Comparison of ENCODE assay signal across 9 mouse cellular contexts in genomic region chr1:21411331-21412196, GRCm38 (mm10). TPM values are rescaled to one million over a fixed set of nuclear protein-coding genes. Genes with fewer than 3 reads are reported as not detected.
A peak's percentile ranks its signal among the peaks of the same experiment; 100 is the strongest.
DNase-seq lines count a peak whose midpoint lies in the region; ATAC-seq and TF ChIP-seq lines count a peak whose summit lies in the region.
"Had no signal": no experiment of that assay in that cellular context is flagged by ENCODE, and none has a peak within 500 bp of the region (broad histone marks: within the 10 kb centered on the region; RNA-seq: fewer than 3 reads in every experiment).

No protein-coding gene starts in this region.

- no peaks in the 10 kb centered on the region for H3K27me3 ChIP-seq in midbrain, embryonic 14.5 days (ENCODE audit: control insufficient read depth, insufficient read depth, low read length)
- H3K27me3 ChIP-seq in stomach, embryonic 16.5 days (ENCODE audit: control insufficient read depth, insufficient read depth, low read length), result no peaks in the 10 kb centered on the region

- H3K27ac ChIP-seq in cortical plate, adult 2 months (ENCODE audit: insufficient read depth, low read length), result no peak overlapping the region
- 0 out of 2 replicates have a peak overlapping the region, but pooled peaks have one; percentile 37 for H3K27ac ChIP-seq in midbrain, embryonic 14.5 days (replicated peaks; ENCODE audit: low read depth, low read length)
- H3K27ac ChIP-seq in stomach, embryonic 16.5 days (ENCODE audit: low read length), result no peak overlapping the region

- TF ChIP-seq CTCF in cortical plate, adult 2 months (IDR thresholded peaks at IDR 0.05; ENCODE audit: extremely low read depth, insufficient read depth, low read length), result peak; percentile 78

- peaks cover 3% of the 10 kb centered on the region; the same call in 1 of the 2 replicates for H3K4me1 ChIP-seq in cortical plate, adult 2 months (ENCODE audit: control insufficient read depth, insufficient read depth, low read length)
- no peaks in the 10 kb centered on the region for H3K4me1 ChIP-seq in midbrain, embryonic 14.5 days (ENCODE audit: control insufficient read depth, insufficient read depth, low read length)
- 0 out of 2 replicates have a peak, but pooled peaks cover 3% of the 10 kb centered on the region for H3K4me1 ChIP-seq in stomach, embryonic 16.5 days (ENCODE audit: control insufficient read depth, insufficient read depth, low read length)

- H3K36me3 ChIP-seq in midbrain, embryonic 14.5 days (ENCODE audit: control insufficient read depth, insufficient read depth, low read length), result no peaks in the 10 kb centered on the region
- H3K36me3 ChIP-seq in stomach, embryonic 16.5 days (ENCODE audit: control insufficient read depth, insufficient read depth, low read length), result no peaks in the 10 kb centered on the region

- intact Hi-C loops in gastrocnemius, postnatal 14 days (cut with DNase I; ENCODE audit: low total_unique reads), result loop anchor here (5.0 kb wide), 2 partner anchors 551 to 856 kb away; partner anchors contain the start of gene Kcnq5
- intact Hi-C loops in left cerebral cortex, postnatal 10 days (cut with DNase I), result loop anchor here (2.0 to 5.0 kb wide), 2 partner anchors 551 to 857 kb away; partner anchors contain the start of gene Kcnq5

- peak; percentile 80 for ATAC-seq in midbrain, embryonic 14.5 days (ENCODE audit: low FRiP score, low TSS enrichment)
- ATAC-seq in stomach, embryonic 16.5 days (ENCODE audit: insufficient read depth, low FRiP score), result peak; percentile 37; the same call in 1 of the 2 replicates

- no peak overlapping the region for H3K4me3 ChIP-seq in cortical plate, adult 2 months (ENCODE audit: insufficient read depth, low read length)
- no peak overlapping the region for H3K4me3 ChIP-seq in midbrain, embryonic 14.5 days (replicated peaks; ENCODE audit: low read depth, low read length)
- no peak overlapping the region for H3K4me3 ChIP-seq in stomach, embryonic 16.5 days (replicated peaks; ENCODE audit: low read length)

- no peak overlapping the region for H3K9ac ChIP-seq in midbrain, embryonic 14.5 days (replicated peaks; ENCODE audit: low read length)
- no peak overlapping the region for H3K9ac ChIP-seq in stomach, embryonic 16.5 days (ENCODE audit: low read length)

- DNase-seq in 416B (ENCODE audit: low read depth), result peak; percentile 82
- peak; percentile 2 for DNase-seq in T-cell, adult 2 months (ENCODE audit: low spot score)
- DNase-seq in gastrocnemius, postnatal 14 days, result peak; percentile 32
- peak; percentile 3 for DNase-seq in kidney, adult 11 months
- DNase-seq in left cerebral cortex, postnatal 10 days (ENCODE audit: extremely low spot score in 1 of 2, low spot score in 2 of 2), result peak; percentile 74 to 81
- DNase-seq in midbrain, embryonic 14.5 days, result peak; percentile 93

- WGBS in midbrain, embryonic 14.5 days, result 51% methylated on average over 18 of the region's 18 CpGs
- 54% methylated on average over 18 of the region's 18 CpGs for WGBS in stomach, embryonic 16.5 days

- H3K9me3 ChIP-seq in midbrain, embryonic 14.5 days (ENCODE audit: control insufficient read depth, low read length), result no peaks in the 10 kb centered on the region
- no peaks in the 10 kb centered on the region for H3K9me3 ChIP-seq in stomach, embryonic 16.5 days (replicated peaks; ENCODE audit: control insufficient read depth, low read length)

- H3K4me2 ChIP-seq in midbrain, embryonic 14.5 days (ENCODE audit: low read length), result no peak overlapping the region
- H3K4me2 ChIP-seq in stomach, embryonic 16.5 days (ENCODE audit: low read depth, low read length), result no peak overlapping the region

- TF ChIP-seq POLR2A in cortical plate, adult 2 months (IDR thresholded peaks at IDR 0.05; ENCODE audit: extremely low read depth, insufficient read depth, low read length), result no peak

RNA-seq across cellular contexts. Expression of gene Khdc1b, which starts 28.2 kb away (rescaled TPM):
- polyA plus RNA-seq in cortical plate, adult 2 months (2012; rRNA removed), result not detected in 2 replicates
- total RNA-seq in gastrocnemius, postnatal 14 days (2021), result not detected
- total RNA-seq in left cerebral cortex, postnatal 10 days (2021), result not detected
- 0.12 TPM in 2 replicates for polyA plus RNA-seq in midbrain, embryonic 14.5 days (2014; fragmentation: Nextera tagmentation; extraction: Ambion mirVana)
- not detected in 2 replicates for polyA plus RNA-seq in stomach, embryonic 16.5 days (2015; fragmentation: Nextera tagmentation; extraction: Ambion mirVana)

RNA-seq across cellular contexts. Expression of gene Khdc1c, which starts 43.4 kb away (rescaled TPM):
- polyA plus RNA-seq in cortical plate, adult 2 months (2012; rRNA removed), result not detected in 2 replicates
- total RNA-seq in gastrocnemius, postnatal 14 days (2021), result not detected
- not detected for total RNA-seq in left cerebral cortex, postnatal 10 days (2021)
- polyA plus RNA-seq in midbrain, embryonic 14.5 days (2014; fragmentation: Nextera tagmentation; extraction: Ambion mirVana), result not detected in 2 replicates
- polyA plus RNA-seq in stomach, embryonic 16.5 days (2015; fragmentation: Nextera tagmentation; extraction: Ambion mirVana), result not detected in 2 replicates
- polyA plus RNA-seq: stomach, embryonic 14.5 days had no signal

Comparison
In these comparisons a context has a peak if more than half of its experiments do, and no peak if none do; other contexts are left out.
1. DNase-seq: peak in every context shown above with its lines; median percentile 93 in midbrain, embryonic 14.5 days; 82 in 416B; 78 in left cerebral cortex, postnatal 10 days; 32 in gastrocnemius, postnatal 14 days; 3 in kidney, adult 11 months; 2 in T-cell, adult 2 months.